Mouse (Mus musculus) thymus, adult 2 months (tissue): Measurements from ENCODE around the gene Hoxc10.

Experiments
- CTCF ChIP-seq: fragments of 200-500 bp; IDR thresholded peaks from 2 replicates; pipeline ENCODE4 v1.5.1; 2012; ENCODE audit warnings: mild to moderate bottlenecking, control low read depth, low read length, moderate library complexity, borderline replicate concordance; ENCODE audit not compliant: control insufficient read depth, poor library complexity, insufficient read depth; ENCODE audit errors: extremely low read depth
- POLR2A ChIP-seq: fragments of 200-500 bp; IDR thresholded peaks from 2 replicates; pipeline ENCODE4 v1.6.1; 2012; ENCODE audit warnings: mild to moderate bottlenecking, low read length, control low read depth, moderate library complexity; ENCODE audit not compliant: control insufficient read depth, poor library complexity, insufficient read depth; ENCODE audit errors: extremely low read depth

DNA sequence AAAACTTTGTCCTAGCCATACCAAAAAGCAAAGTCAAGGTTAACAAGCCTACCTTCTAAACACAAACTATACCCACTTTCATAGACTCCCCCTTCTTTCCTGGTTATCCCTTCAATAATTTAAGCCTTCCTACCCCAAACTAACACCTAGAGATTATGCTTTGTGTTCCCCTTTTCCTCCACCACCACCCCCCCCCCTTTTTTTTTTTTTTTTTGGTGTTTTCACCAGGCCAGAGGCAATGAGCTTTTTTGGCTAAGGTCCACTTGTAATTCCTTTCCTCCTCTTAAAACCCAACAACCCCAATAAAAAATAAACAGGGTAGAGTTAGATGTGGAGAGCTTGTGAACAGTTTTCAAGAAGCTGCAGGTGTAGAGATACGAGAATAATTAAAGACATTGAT is 2.7 kb downstream of the Hoxc10 start:
- no peak for TF ChIP-seq CTCF
- TF ChIP-seq POLR2A = no peak
